ENCODE assay signal across 27 mouse cellular contexts in genomic region chr15:64013239-64013824, GRCm38 (mm10). TPM values are rescaled to one million over a fixed set of nuclear protein-coding genes. Genes with fewer than 3 reads are reported as not detected.
A peak's percentile ranks its signal among the peaks of the same experiment; 100 is the strongest.
DNase-seq lines count a peak whose midpoint lies in the region; ATAC-seq and TF ChIP-seq lines count a peak whose summit lies in the region.
"Had no signal": no experiment of that assay in that cellular context is flagged by ENCODE, and none has a peak within 500 bp of the region (broad histone marks: within the 10 kb centered on the region; RNA-seq: fewer than 3 reads in every experiment).

No protein-coding gene starts in this region.

- H3K4me2 ChIP-seq in forebrain, embryonic 11.5 days (ENCODE audit: low read depth, low read length, severe bottlenecking), result no peak overlapping the region
- no peak overlapping the region for H3K4me2 ChIP-seq in forebrain, embryonic 15.5 days (replicated peaks)
- no peak overlapping the region for H3K4me2 ChIP-seq in kidney, embryonic 15.5 days
- H3K4me2 ChIP-seq: heart, embryonic 12.5 days; hindbrain, embryonic 12.5 days; limb, embryonic 15.5 days; liver, embryonic 13.5 days; midbrain, embryonic 13.5 days; neural tube, embryonic 13.5 days had no signal

- H3K4me3 ChIP-seq in forebrain, embryonic 11.5 days (ENCODE audit: low read depth, low read length), result no peak overlapping the region
- H3K4me3 ChIP-seq in forebrain, embryonic 15.5 days, result no peak overlapping the region
- no peak overlapping the region for H3K4me3 ChIP-seq in kidney, embryonic 15.5 days (replicated peaks)
- H3K4me3 ChIP-seq: heart, embryonic 12.5 days; hindbrain, embryonic 12.5 days; limb, embryonic 15.5 days; liver, embryonic 13.5 days; midbrain, embryonic 13.5 days; neural tube, embryonic 13.5 days had no signal

- DNase-seq in forebrain, embryonic 11.5 days (ENCODE audit: low spot score), result peak; percentile 37
- no peak for DNase-seq in kidney, postnatal 10 days
- no peak for DNase-seq in Patski (ENCODE audit: low read depth, low spot score)
- no peak for DNase-seq in cerebellum, adult 9-11 months
- DNase-seq: adrenal gland, postnatal 14 days; cerebellum, adult 11-12 months; cerebellum, postnatal 10 days; forebrain, postnatal 0 days; gastrocnemius, postnatal 14 days; heart, adult 18-20 months; kidney, postnatal 4 days; layer of hippocampus, postnatal 36 days; left cerebral cortex, postnatal 4 days; liver, embryonic 13.5 days; lung, adult 18-20 months; lung, postnatal 4 days; thymus, adult 2 months had no signal

- no peaks in the 10 kb centered on the region for H3K9me3 ChIP-seq in forebrain, embryonic 11.5 days (ENCODE audit: control insufficient read depth, low read length)
- no peaks in the 10 kb centered on the region for H3K9me3 ChIP-seq in forebrain, embryonic 15.5 days
- no peaks in the 10 kb centered on the region for H3K9me3 ChIP-seq in kidney, embryonic 15.5 days (replicated peaks)
- H3K9me3 ChIP-seq: hindbrain, embryonic 12.5 days; limb, embryonic 15.5 days; liver, embryonic 13.5 days; midbrain, embryonic 13.5 days; neural tube, embryonic 13.5 days had no signal

- H3K4me1 ChIP-seq in forebrain, embryonic 11.5 days (replicated peaks; ENCODE audit: control insufficient read depth, insufficient read depth, low read length), result no peaks in the 10 kb centered on the region
- peaks cover 6% of the 10 kb centered on the region; the same call in 1 of the 2 replicates for H3K4me1 ChIP-seq in forebrain, embryonic 15.5 days
- peaks cover 29% of the 10 kb centered on the region for H3K4me1 ChIP-seq in kidney, embryonic 15.5 days
- H3K4me1 ChIP-seq: limb, embryonic 15.5 days had no signal

- 80% methylated on average over 9 of the region's 9 CpGs for WGBS in forebrain, embryonic 11.5 days
- 90% methylated on average over 9 of the region's 9 CpGs for WGBS in forebrain, embryonic 15.5 days
- WGBS in kidney, embryonic 15.5 days, result 57% methylated on average over 9 of the region's 9 CpGs

- no peak for TF ChIP-seq CTCF in Patski (IDR thresholded peaks at IDR 0.05)

- H3K9ac ChIP-seq in forebrain, embryonic 11.5 days (ENCODE audit: low read length), result no peak overlapping the region
- H3K9ac ChIP-seq in forebrain, embryonic 15.5 days (replicated peaks), result no peak overlapping the region
- H3K9ac ChIP-seq in kidney, embryonic 15.5 days, result no peak overlapping the region
- H3K9ac ChIP-seq: forebrain, postnatal 0 days; heart, embryonic 12.5 days; hindbrain, embryonic 12.5 days; limb, embryonic 15.5 days; liver, embryonic 13.5 days; midbrain, embryonic 13.5 days; neural tube, embryonic 13.5 days had no signal

- no peak overlapping the region for H3K27ac ChIP-seq in forebrain, embryonic 11.5 days (ENCODE audit: low read depth, low read length)
- no peak overlapping the region for H3K27ac ChIP-seq in forebrain, embryonic 15.5 days (replicated peaks)
- no peak overlapping the region for H3K27ac ChIP-seq in kidney, embryonic 15.5 days
- H3K27ac ChIP-seq: hindbrain, embryonic 12.5 days; limb, embryonic 15.5 days; liver, embryonic 13.5 days; midbrain, embryonic 13.5 days; neural tube, embryonic 13.5 days had no signal

- ATAC-seq in forebrain, embryonic 11.5 days (replicated peaks; ENCODE audit: low FRiP score), result no peak
- no peak for ATAC-seq in forebrain, embryonic 15.5 days (replicated peaks)
- peak; percentile 70; the same call in 1 of the 2 replicates for ATAC-seq in kidney, embryonic 15.5 days (replicated peaks; ENCODE audit: low FRiP score)
- peak; percentile 52 for ATAC-seq in Patski
- ATAC-seq in megakaryocyte, adult 5-6 weeks (ENCODE audit: poor library complexity, severe bottlenecking), result 0 out of 2 replicates have a peak, but pooled peaks have one; percentile 15
- ATAC-seq: forebrain, postnatal 0 days; intestine, postnatal 0 days; lung, postnatal 0 days; midbrain, embryonic 13.5 days had no signal

- CTCF ChIA-PET in Patski (lab: Charles Lee), result interaction anchor here (0.7 kb wide), 1 partner anchor 91 kb away, joined by 3 read pairs; no protein-coding TSS in a partner anchor

- in situ Hi-C loops in Patski (cut with MboI; ENCODE audit: low pct_unique_long_range_greater_than_20kb), result no loop called here

- no peaks in the 10 kb centered on the region for H3K36me3 ChIP-seq in forebrain, embryonic 11.5 days (ENCODE audit: control insufficient read depth, insufficient read depth, low read length)
- no peaks in the 10 kb centered on the region for H3K36me3 ChIP-seq in forebrain, embryonic 15.5 days
- no peaks in the 10 kb centered on the region for H3K36me3 ChIP-seq in kidney, embryonic 15.5 days
- H3K36me3 ChIP-seq: hindbrain, embryonic 12.5 days; limb, embryonic 15.5 days; liver, embryonic 13.5 days; midbrain, embryonic 13.5 days; neural tube, embryonic 13.5 days had no signal

- POLR2A ChIA-PET in Patski (lab: Charles Lee), result no interaction called here

- no peaks in the 10 kb centered on the region for H3K27me3 ChIP-seq in forebrain, embryonic 11.5 days (ENCODE audit: control insufficient read depth, insufficient read depth, low read length)
- H3K27me3 ChIP-seq in forebrain, embryonic 15.5 days, result no peaks in the 10 kb centered on the region
- 0 out of 2 replicates have a peak, but pooled peaks cover 4% of the 10 kb centered on the region for H3K27me3 ChIP-seq in kidney, embryonic 15.5 days
- no peaks in the 10 kb centered on the region for H3K27me3 ChIP-seq in Patski
- H3K27me3 ChIP-seq: heart, embryonic 12.5 days; hindbrain, embryonic 12.5 days; limb, embryonic 15.5 days; liver, embryonic 13.5 days; midbrain, embryonic 13.5 days; neural tube, embryonic 13.5 days had no signal

RNA-seq across cellular contexts. Expression of gene Fam49b, which starts 46.9 kb away (rescaled TPM):
- 110 TPM in 2 replicates for polyA plus RNA-seq in forebrain, embryonic 11.5 days (2014; fragmentation: Nextera tagmentation; extraction: Ambion mirVana)
- polyA plus RNA-seq in forebrain, embryonic 15.5 days (2015; fragmentation: Nextera tagmentation; extraction: Ambion mirVana), result 106 and 114 TPM in 2 replicates
- polyA plus RNA-seq in kidney, embryonic 15.5 days (2015; fragmentation: Nextera tagmentation; extraction: Ambion mirVana), result 56.5 and 61.0 TPM in 2 replicates
- polyA plus RNA-seq in Patski (2021), result 63.2 TPM
- 730 and 796 TPM in 2 replicates for total RNA-seq in megakaryocyte, adult 5-6 weeks (2015)
- total RNA-seq in megakaryocyte, adult 5-6 weeks (2017), result 481 and 508 TPM in 2 replicates

Comparison
In these comparisons a context has a peak if more than half of its experiments do, and no peak if none do; other contexts are left out.
1. ATAC-seq: peak in kidney, embryonic 15.5 days (single experiment), Patski (single experiment) and megakaryocyte, adult 5-6 weeks (single experiment); none in forebrain, embryonic 11.5 days (single experiment) and forebrain, embryonic 15.5 days (single experiment).